Mouse (Mus musculus) heart, embryonic 14.5 days (tissue): ENCODE measurements around the gene 7530416G11Rik. TPM values are rescaled to one million over a fixed set of nuclear protein-coding genes. Genes with fewer than 3 reads are reported as not detected.

Experiments
- ATAC-seq: fragments of 200-750 bp; cut with Nextera tagmentation; 2 replicates; pipeline ENCODE4 v1.8.0; 2017; ENCODE audit warnings: low read depth, moderate TSS enrichment; ENCODE audit not compliant: insufficient number of reproducible peaks, insufficient read depth, low FRiP score
- H3K27ac ChIP-seq, 2 experiments: fragments of 200-500 bp in 1 of 2; fragments of 300-500 bp in 1 of 2; sonication (generic) in 1 of 2; replicated peaks in 1 of 2; 2 replicates each; pipeline ENCODE4 v1.5.1; 2012 to 2014; ENCODE audit warnings: low read depth in 2 of 2, low read length in 2 of 2, control low read depth in 1 of 2, mild to moderate bottlenecking in 1 of 2, mixed read lengths in 1 of 2; ENCODE audit not compliant: control insufficient read depth in 1 of 2, insufficient read depth in 1 of 2
- H3K27me3 ChIP-seq: fragments of 300-500 bp; sonication (generic); 2 replicates; pipeline ENCODE4 v1.6.1; 2014; ENCODE audit warnings: mild to moderate bottlenecking, low read length, control low read depth; ENCODE audit not compliant: control insufficient read depth, insufficient read depth
- H3K36me3 ChIP-seq: fragments of 300-500 bp; sonication (generic); 2 replicates; pipeline ENCODE4 v1.6.1; 2014; ENCODE audit warnings: mild to moderate bottlenecking, control low read depth, low read length, mixed read lengths; ENCODE audit not compliant: control insufficient read depth, insufficient read depth
- H3K4me1 ChIP-seq, 2 experiments: fragments of 200-500 bp in 1 of 2; fragments of 300-500 bp in 1 of 2; sonication (generic) in 1 of 2; 2 replicates each; pipeline ENCODE4 v1.6.1; 2012 to 2014; ENCODE audit warnings: low read length in 2 of 2, control low read depth in 1 of 2, mixed read lengths in 1 of 2; ENCODE audit not compliant: control insufficient read depth in 2 of 2, insufficient read depth in 2 of 2
- H3K4me2 ChIP-seq: fragments of 300-500 bp; sonication (generic); 2 replicates; pipeline ENCODE4 v1.6.1; 2014; ENCODE audit warnings: mild to moderate bottlenecking, low read length
- H3K4me3 ChIP-seq, 2 experiments: fragments of 200-500 bp in 1 of 2; fragments of 300-500 bp in 1 of 2; sonication (generic) in 1 of 2; 2 replicates each; pipeline ENCODE4 v1.5.1; 2012 to 2014; ENCODE audit warnings: low read length in 2 of 2, mild to moderate bottlenecking in 2 of 2, control low read depth in 1 of 2, low read depth in 1 of 2, moderate library complexity in 1 of 2; ENCODE audit not compliant: control insufficient read depth in 1 of 2, insufficient read depth in 1 of 2
- H3K9ac ChIP-seq: fragments of 300-500 bp; sonication (generic); 2 replicates; pipeline ENCODE4 v1.6.1; 2014; ENCODE audit warnings: mild to moderate bottlenecking, low read length
- H3K9me3 ChIP-seq: fragments of 300-500 bp; sonication (generic); 2 replicates; pipeline ENCODE4 v1.6.1; 2016; ENCODE audit warnings: low read length, control low read depth; ENCODE audit not compliant: control insufficient read depth
- WGBS: fragments of 180-500 bp; shearing (Covaris S2); extraction: QIAGEN DNeasy Blood & Tissue Kit; methylation state at CpG from one replicate; pipeline ENCODE4 v1.1.7; 2014; 5-methylcytosine and 5-hydroxymethylcytosine counted together
- polyA plus RNA-seq: library from polyadenylated mRNA; unstranded; fragments of >200 nt; fragmentation: Nextera tagmentation; extraction: Ambion mirVana; gene quantifications from 2 replicates; pipeline ENCODE4 v1.2.1, GENCODE M21; 2014

7530416G11Rik gene
- polyA plus RNA-seq, 1 experiment from 2014 or later, result not detected

GRCm38 (mm10) chr15:85463027-85463790 lies 39.8 kb downstream of the 7530416G11Rik start:
- no peak for ATAC-seq
- Histone ChIP-seq H3K4me3 (no peak overlapping the region), H3K4me1 (peaks cover 16 to 31% of the 10 kb centered on the region in 2 experiments), H3K27ac (no peak overlapping the region), H3K4me2 (no peak overlapping the region), H3K27me3 (peaks cover 6% of the 10 kb centered on the region), H3K9ac (no peak overlapping the region), H3K9me3 (no peaks in the 10 kb centered on the region), H3K36me3 (peaks cover 68% of the 10 kb centered on the region)
- WGBS, result 88% methylated on average over 13 of the region's 13 CpGs

- WGBS, result 93% methylated on average over 4 of the region's 4 CpGs
- no peaks in the 10 kb centered on the region for H3K9me3 ChIP-seq
- no peak overlapping the region for H3K4me2 ChIP-seq
- H3K36me3 ChIP-seq, result peaks cover 60% of the 10 kb centered on the region
- H3K4me3 ChIP-seq, result no peak overlapping the region
- peaks cover 16 to 37% of the 10 kb centered on the region in 2 experiments for H3K4me1 ChIP-seq
- ATAC-seq, result no peak
- peaks cover 6% of the 10 kb centered on the region for H3K27me3 ChIP-seq
- H3K9ac ChIP-seq, result no peak overlapping the region
- no peak overlapping the region for H3K27ac ChIP-seq
These were observed 40.9 kb downstream of the 7530416G11Rik start for GRCm38 (mm10) chr15:85462138-85462537.

GRCm38 (mm10) chr15:85461541-85461940 lies 41.5 kb downstream of the 7530416G11Rik start:
- WGBS, result 68% methylated on average over 4 of the region's 4 CpGs
- Histone ChIP-seq H3K27ac (peak overlapping the region in 1 of 2 experiments; percentile 7; a peak in 2 of 4 replicates), H3K4me2 (no peak overlapping the region), H3K4me3 (no peak overlapping the region), H3K9me3 (no peaks in the 10 kb centered on the region), H3K36me3 (peaks cover 60% of the 10 kb centered on the region), H3K27me3 (peaks cover 6% of the 10 kb centered on the region), H3K4me1 (peaks cover 16 to 37% of the 10 kb centered on the region in 2 experiments), H3K9ac (no peak overlapping the region)
- no peak for ATAC-seq

- no peak overlapping the region for H3K4me3 ChIP-seq
- peaks cover 62% of the 10 kb centered on the region for H3K36me3 ChIP-seq
- no peak for ATAC-seq
- H3K27me3 ChIP-seq, result peaks cover 6% of the 10 kb centered on the region
- no peak overlapping the region for H3K9ac ChIP-seq
- H3K4me2 ChIP-seq, result no peak overlapping the region
- H3K9me3 ChIP-seq, result no peaks in the 10 kb centered on the region
- H3K27ac ChIP-seq, result no peak overlapping the region
- H3K4me1 ChIP-seq, result peaks cover 16 to 37% of the 10 kb centered on the region in 2 experiments
- WGBS, result 66% methylated on average over 4 of the region's 4 CpGs
These were observed 44.4 kb downstream of the 7530416G11Rik start for GRCm38 (mm10) chr15:85458631-85459082.

- H3K4me3 ChIP-seq, result no peak overlapping the region
- H3K4me1 ChIP-seq, result peaks cover 16 to 37% of the 10 kb centered on the region in 2 experiments
- H3K4me2 ChIP-seq, result no peak overlapping the region
- H3K27me3 ChIP-seq, result peaks cover 6% of the 10 kb centered on the region; the same call in 1 of the 2 replicates
- no peaks in the 10 kb centered on the region for H3K9me3 ChIP-seq
- H3K36me3 ChIP-seq, result peaks cover 55% of the 10 kb centered on the region
- H3K27ac ChIP-seq, result no peak overlapping the region
- 55% methylated on average over 8 of the region's 8 CpGs for WGBS
- no peak for ATAC-seq
- no peak overlapping the region for H3K9ac ChIP-seq
These were observed 45.2 kb downstream of the 7530416G11Rik start for GRCm38 (mm10) chr15:85457838-85458237.

- Histone ChIP-seq H3K4me1 (peaks cover 16 to 37% of the 10 kb centered on the region in 2 experiments), H3K9ac (no peak overlapping the region), H3K9me3 (no peaks in the 10 kb centered on the region), H3K4me2 (no peak overlapping the region), H3K27me3 (no peaks in the 10 kb centered on the region), H3K4me3 (no peak overlapping the region), H3K27ac (no peak overlapping the region), H3K36me3 (peaks cover 50% of the 10 kb centered on the region)
- no peak for ATAC-seq
- 81% methylated on average over 8 of the region's 8 CpGs for WGBS
These were observed 46.1 kb downstream of the 7530416G11Rik start for GRCm38 (mm10) chr15:85456891-85457290.

GRCm38 (mm10) chr15:85446652-85447051 lies 56.4 kb downstream of the 7530416G11Rik start:
- peaks cover 51% of the 10 kb centered on the region for H3K36me3 ChIP-seq
- WGBS, result 75% methylated on average over 3 of the region's 3 CpGs
- no peak for ATAC-seq

More at GRCm38 (mm10) chr15:85446652-85447051, 56.4 kb downstream of the 7530416G11Rik start:
- no peak overlapping the region for H3K9ac ChIP-seq
- H3K4me2 ChIP-seq, result no peak overlapping the region
- H3K27ac ChIP-seq, result no peak overlapping the region
- H3K9me3 ChIP-seq, result no peaks in the 10 kb centered on the region
- H3K4me3 ChIP-seq, result no peak overlapping the region
- no peaks in the 10 kb centered on the region for H3K4me1 ChIP-seq
- no peaks in the 10 kb centered on the region for H3K27me3 ChIP-seq
